Mouse (Mus musculus): Measurements from ENCODE around the gene Cdc42bpg.

DNA sequence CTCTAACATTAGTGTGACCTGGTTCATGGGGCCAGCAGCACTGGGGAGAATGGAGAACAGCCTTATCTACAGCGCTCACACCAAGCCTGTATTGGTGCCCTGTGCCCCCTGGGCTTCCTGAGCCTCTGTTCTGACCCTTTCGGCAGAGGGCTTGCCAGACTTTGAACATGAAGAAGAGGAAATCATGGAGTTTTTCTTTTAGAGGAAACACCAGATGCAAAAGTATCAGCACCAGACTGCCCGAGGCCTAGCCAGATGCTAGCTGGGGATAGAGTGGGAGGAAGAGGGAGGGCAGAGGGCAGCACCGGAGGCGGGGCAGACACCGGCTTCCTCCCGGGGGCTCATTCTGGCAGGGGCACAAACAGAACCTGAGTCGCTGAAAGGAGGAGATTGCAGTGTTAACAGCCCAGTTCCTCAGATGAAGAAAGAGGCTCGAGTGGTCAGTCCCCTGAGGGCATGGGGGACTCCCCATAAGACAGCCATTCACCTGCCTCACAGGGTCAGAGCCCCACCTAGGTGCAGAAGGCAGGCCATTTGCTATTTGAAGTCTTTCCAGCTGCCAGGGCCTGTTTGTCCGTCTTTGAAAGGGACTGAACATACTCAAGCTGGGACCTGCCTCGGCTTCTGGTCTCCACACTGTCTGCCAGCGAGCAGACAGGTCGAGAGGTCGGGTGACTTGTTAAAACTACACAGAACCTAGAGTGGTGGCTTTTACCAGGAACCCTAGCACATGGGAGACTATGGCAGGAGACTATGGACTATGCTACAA, 43.1 kb downstream of the Cdc42bpg start:
- TF ChIP-seq CTCF (IDR thresholded peaks at IDR 0.05 in 2 of 3, conservative IDR thresholded peaks at IDR 0.05 in 1 of 3; ENCODE audit: control insufficient read depth in 1 of 3, insufficient read depth in 1 of 3, low read depth in 2 of 3, low read length in 3 of 3, poor library complexity in 1 of 3, severe bottlenecking in 1 of 3): no peak
- no peak for TF ChIP-seq CHD1 (IDR thresholded peaks at IDR 0.05; ENCODE audit: low read depth, low read length)
- TF ChIP-seq ZNF384 (IDR thresholded peaks at IDR 0.05; ENCODE audit: low read depth, low read length): no peak
- no peak for TF ChIP-seq MEF2A (IDR thresholded peaks at IDR 0.05; ENCODE audit: extremely low read depth, insufficient replicate concordance, low read depth, low read length, poor library complexity, severe bottlenecking)
- TF ChIP-seq EP300 (IDR thresholded peaks at IDR 0.05; ENCODE audit: low read depth in 1 of 2, low read length in 2 of 2): no peak
- TF ChIP-seq MXI1 (IDR thresholded peaks at IDR 0.05; ENCODE audit: low read depth, low read length): no peak
- no peak for TF ChIP-seq TAL1 (IDR thresholded peaks at IDR 0.05; ENCODE audit: low read length)
- no peak for TF ChIP-seq ZC3H11A (IDR thresholded peaks at IDR 0.05; ENCODE audit: low read depth, low read length)
- no peak for TF ChIP-seq SIN3A (IDR thresholded peaks at IDR 0.05; ENCODE audit: low read length)
- no peak for TF ChIP-seq USF2 (IDR thresholded peaks at IDR 0.05; ENCODE audit: borderline replicate concordance in 1 of 2, insufficient read depth in 1 of 2, low read depth in 1 of 2, low read length in 2 of 2)
- TF ChIP-seq CHD2 (IDR thresholded peaks at IDR 0.05; ENCODE audit: low read length): no peak
- no peak for TF ChIP-seq GABPA (IDR thresholded peaks at IDR 0.05; ENCODE audit: low read depth, low read length)

Measured in MEL (cell line).